Comparison of ENCODE assay signal across 9 mouse cellular contexts in genomic region chr6:94400471-94401051, GRCm38 (mm10).
DNase-seq lines count a peak whose midpoint lies in the region; ATAC-seq and TF ChIP-seq lines count a peak whose summit lies in the region.
"Had no signal": no experiment of that assay in that cellular context is flagged by ENCODE, and none has a peak within 500 bp of the region (broad histone marks: within the 10 kb centered on the region; RNA-seq: fewer than 3 reads in every experiment).

No protein-coding gene starts in this region.

- WGBS in hindbrain, embryonic 13.5 days = 29% methylated on average over 13 of the region's 13 CpGs
- 42% methylated on average over 13 of the region's 13 CpGs for WGBS in midbrain, embryonic 12.5 days

- H3K4me3 ChIP-seq in embryonic fibroblast, embryonic 13.5 days (ENCODE audit: insufficient read depth, low read length) = no peak overlapping the region
- H3K4me3 ChIP-seq in hindbrain, embryonic 13.5 days = peak overlapping the region; percentile 21
- no peak overlapping the region for H3K4me3 ChIP-seq in midbrain, embryonic 12.5 days
- H3K4me3 ChIP-seq: megakaryocyte, embryonic 14.5 days had no signal

- H3K4me1 ChIP-seq in embryonic fibroblast, embryonic 13.5 days (ENCODE audit: control insufficient read depth, insufficient read depth, low read length) = peaks cover 8% of the 10 kb centered on the region; the same call in 1 of the 2 replicates
- peaks cover 19% of the 10 kb centered on the region for H3K4me1 ChIP-seq in hindbrain, embryonic 13.5 days (replicated peaks)
- H3K4me1 ChIP-seq in midbrain, embryonic 12.5 days = peaks cover 19% of the 10 kb centered on the region
- H3K4me1 ChIP-seq: megakaryocyte, embryonic 14.5 days had no signal

- DNase-seq in left cerebral cortex, adult 8-10 months (ENCODE audit: low spot score in 2 of 2) = peak; percentile 5 to 18
- DNase-seq in left cerebral cortex, adult 9 months (ENCODE audit: low spot score in 2 of 2) = no peak
- DNase-seq in brain, embryonic 14.5 days (ENCODE audit: low read depth) = peak; percentile 86
- DNase-seq in left cerebral cortex, postnatal 14 days (ENCODE audit: low spot score in 2 of 2) = peak; percentile 8 to 9

- peak; percentile 68 for TF ChIP-seq CTCF in brain, embryonic 14.5 days (IDR thresholded peaks at IDR 0.05; ENCODE audit: borderline replicate concordance, extremely low read depth, insufficient read depth, insufficient read length)
- peak; percentile 95 for TF ChIP-seq CTCF in embryonic fibroblast, embryonic 13.5 days (IDR thresholded peaks at IDR 0.05; ENCODE audit: borderline replicate concordance, insufficient read depth, low read length)

- 0 out of 2 replicates have a peak overlapping the region, but pooled peaks have one; percentile 43 for H3K9ac ChIP-seq in hindbrain, embryonic 13.5 days
- H3K9ac ChIP-seq in midbrain, embryonic 12.5 days (replicated peaks) = no peak overlapping the region

- no peak overlapping the region for H3K27ac ChIP-seq in embryonic fibroblast, embryonic 13.5 days (ENCODE audit: insufficient read depth, low read length)
- peak overlapping the region; percentile 66 for H3K27ac ChIP-seq in hindbrain, embryonic 13.5 days
- H3K27ac ChIP-seq in midbrain, embryonic 12.5 days (replicated peaks) = peak overlapping the region; percentile 20

- peak overlapping the region; percentile 55 for H3K4me2 ChIP-seq in hindbrain, embryonic 13.5 days
- peak overlapping the region; percentile 46 for H3K4me2 ChIP-seq in midbrain, embryonic 12.5 days (replicated peaks)

- H3K27me3 ChIP-seq in hindbrain, embryonic 13.5 days = peaks cover 4% of the 10 kb centered on the region; the same call in 1 of the 2 replicates
- H3K27me3 ChIP-seq in midbrain, embryonic 12.5 days = peaks cover 8% of the 10 kb centered on the region
- H3K27me3 ChIP-seq: megakaryocyte, embryonic 14.5 days had no signal

- H3K9me3 ChIP-seq in hindbrain, embryonic 13.5 days = no peaks in the 10 kb centered on the region
- no peaks in the 10 kb centered on the region for H3K9me3 ChIP-seq in midbrain, embryonic 12.5 days

- intact Hi-C loops in left cerebral cortex, postnatal 14 days (cut with DNase I) = loop anchor here (2.0 kb wide), 1 partner anchor 320 kb away; no protein-coding TSS in a partner anchor

- no peaks in the 10 kb centered on the region for H3K36me3 ChIP-seq in hindbrain, embryonic 13.5 days
- H3K36me3 ChIP-seq in midbrain, embryonic 12.5 days = no peaks in the 10 kb centered on the region

- no peak for TF ChIP-seq POLR2A in brain, embryonic 14.5 days (IDR thresholded peaks at IDR 0.05; ENCODE audit: borderline replicate concordance, extremely low read depth, insufficient read depth, insufficient read length, poor library complexity, severe bottlenecking)
- no peak for TF ChIP-seq POLR2A in embryonic fibroblast, embryonic 13.5 days (IDR thresholded peaks at IDR 0.05; ENCODE audit: low read depth, low read length)

- peak; percentile 81 for ATAC-seq in hindbrain, embryonic 13.5 days (ENCODE audit: low FRiP score)
- peak; percentile 78 for ATAC-seq in midbrain, embryonic 12.5 days (ENCODE audit: low FRiP score, low read depth)
- no peak for ATAC-seq in CD4-positive, CD25-positive, alpha-beta regulatory T cell, adult 4 months

Comparison
In these comparisons a context has a peak if more than half of its experiments do, and no peak if none do; other contexts are left out.
1. DNase-seq: peak in left cerebral cortex, adult 8-10 months (2 of 2), brain, embryonic 14.5 days (single experiment) and left cerebral cortex, postnatal 14 days (2 of 2); none in left cerebral cortex, adult 9 months (0 of 2).